20 mouse cellular contexts compared by ENCODE assay signal in the genomic region with DNA sequence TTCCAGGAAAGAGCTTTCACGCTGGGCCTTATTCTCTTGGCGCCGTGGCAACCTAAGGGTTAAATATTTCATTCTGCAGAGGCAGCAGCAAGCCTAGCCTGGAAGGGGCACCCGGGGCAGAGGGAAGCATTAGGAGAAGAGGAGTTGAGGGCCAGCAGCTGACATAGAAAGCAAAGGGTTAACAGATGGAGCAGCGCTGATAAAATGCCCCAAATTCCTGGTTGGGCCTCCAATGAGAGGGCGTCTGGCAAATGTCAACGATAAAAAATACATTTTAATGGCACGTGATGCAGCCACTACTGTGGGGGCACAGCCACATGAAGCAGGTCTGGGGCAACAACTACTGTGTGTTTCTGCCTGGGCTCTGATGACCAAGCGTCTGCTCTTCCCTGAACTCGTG. TPM values are rescaled to one million over a fixed set of nuclear protein-coding genes. Genes with fewer than 3 reads are reported as not detected.
DNase-seq lines count a peak whose midpoint lies in the region; ATAC-seq and TF ChIP-seq lines count a peak whose summit lies in the region.
"Had no signal": no experiment of that assay in that cellular context is flagged by ENCODE, and none has a peak within 500 bp of the region (broad histone marks: within the 10 kb centered on the region; RNA-seq: fewer than 3 reads in every experiment).

No protein-coding gene starts in this region.

- 13% methylated on average over 10 of the region's 10 CpGs for WGBS in heart, postnatal 0 days
- 15% methylated on average over 10 of the region's 10 CpGs for WGBS in limb, embryonic 13.5 days

- no peak for TF ChIP-seq CTCF in heart, postnatal 0 days (IDR thresholded peaks at IDR 0.05; ENCODE audit: low read depth)

- no peak overlapping the region for H3K9ac ChIP-seq in heart, postnatal 0 days (replicated peaks; ENCODE audit: low read depth, low read length)
- peak overlapping the region; percentile 46; the same call in 1 of the 2 replicates for H3K9ac ChIP-seq in limb, embryonic 13.5 days

- TF ChIP-seq EP300 in heart, postnatal 0 days (IDR thresholded peaks at IDR 0.05; ENCODE audit: low read depth): no peak

- peaks cover 4% of the 10 kb centered on the region; the same call in 1 of the 2 replicates for H3K27me3 ChIP-seq in heart, postnatal 0 days (ENCODE audit: control insufficient read depth, insufficient read depth, low read length)
- H3K27me3 ChIP-seq in limb, embryonic 13.5 days: no peaks in the 10 kb centered on the region

- H3K27ac ChIP-seq in heart, postnatal 0 days (ENCODE audit: low read depth): no peak overlapping the region
- peak overlapping the region; percentile 49; the same call in 1 of the 2 replicates for H3K27ac ChIP-seq in limb, embryonic 13.5 days

- H3K4me3 ChIP-seq in heart, postnatal 0 days (ENCODE audit: low read depth, low read length): no peak overlapping the region
- H3K4me3 ChIP-seq in limb, embryonic 13.5 days: no peak overlapping the region
- H3K4me3 ChIP-seq: myocyte had no signal

- no peak overlapping the region for H3K4me2 ChIP-seq in heart, postnatal 0 days (ENCODE audit: low read depth, low read length)
- H3K4me2 ChIP-seq in limb, embryonic 13.5 days (replicated peaks): peak overlapping the region; percentile 35

- DNase-seq in heart, postnatal 0 days (ENCODE audit: low spot score): no peak
- no peak for DNase-seq in heart, postnatal 25 days (ENCODE audit: low spot score)
- peak; percentile 12 for DNase-seq in MN1 (ENCODE audit: low spot score)
- peak; percentile 59 for DNase-seq in embryo, embryonic 11 days
- DNase-seq in spleen, adult 12 weeks (ENCODE audit: low spot score): no peak
- DNase-seq: cerebellum, adult 11-12 months; heart, adult 18-20 months; right cerebral cortex, postnatal 25 days; thymus, adult 2 months had no signal

- no peaks in the 10 kb centered on the region for H3K36me3 ChIP-seq in heart, postnatal 0 days (replicated peaks; ENCODE audit: control insufficient read depth, insufficient read depth, low read length)
- peaks cover 97% of the 10 kb centered on the region for H3K36me3 ChIP-seq in limb, embryonic 13.5 days

- intact Hi-C loops in heart, postnatal 25 days (cut with DNase I): no loop called here

- H3K4me1 ChIP-seq in heart, postnatal 0 days (ENCODE audit: control insufficient read depth, insufficient read depth): peaks cover 7% of the 10 kb centered on the region; the same call in 1 of the 2 replicates
- peaks cover 70% of the 10 kb centered on the region for H3K4me1 ChIP-seq in limb, embryonic 13.5 days

- ATAC-seq in heart, postnatal 0 days (ENCODE audit: insufficient read depth, low read depth): peak; percentile 27; the same call in 1 of the 2 replicates
- ATAC-seq in limb, embryonic 13.5 days (ENCODE audit: low FRiP score, low read depth): 0 out of 2 replicates have a peak, but pooled peaks have one; percentile 38
- no peak for ATAC-seq in monocyte, adult 5-6 weeks (replicated peaks; ENCODE audit: insufficient number of reproducible peaks, low FRiP score, low TSS enrichment, poor library complexity, severe bottlenecking)
- ATAC-seq: activated CD4-positive, CD25-positive, alpha-beta regulatory T cell, adult 4 months; CD4-positive, CD25-positive, alpha-beta regulatory T cell, adult 4 months had no signal

- H3K9me3 ChIP-seq in heart, postnatal 0 days (replicated peaks; ENCODE audit: control insufficient read depth, low read length): no peaks in the 10 kb centered on the region
- no peaks in the 10 kb centered on the region for H3K9me3 ChIP-seq in limb, embryonic 13.5 days

RNA-seq across cellular contexts. Expression of a gene that starts 23.9 kb away (rescaled TPM):
- not detected in 2 replicates for total RNA-seq in heart, postnatal 0 days (2014; rRNA removed; ENCODE audit: low replicate concordance)
- polyA plus RNA-seq in heart, postnatal 0 days (2015; fragmentation: Nextera tagmentation; extraction: Ambion mirVana): 0.05 and 0.07 TPM in 2 replicates
- total RNA-seq in heart, postnatal 25 days (2021): under 1 TPM in 1 of 2 experiments, not detected in 1; 0.08 TPM
- polyA plus RNA-seq in limb, embryonic 13.5 days (2015; fragmentation: Nextera tagmentation; extraction: Ambion mirVana): 25.1 and 29.3 TPM in 2 replicates
- not detected in 3 replicates for total RNA-seq in monocyte, adult 5-6 weeks (2017)
- total RNA-seq: common myeloid progenitor, adult 5-6 weeks; megakaryocyte-erythroid progenitor cell, adult 5-6 weeks had no signal
- polyA plus RNA-seq: activated CD4-positive, CD25-positive, alpha-beta regulatory T cell, adult 4 months; CD4-positive, CD25-positive, alpha-beta regulatory T cell, adult 4 months; liver, embryonic 16.5 days had no signal

RNA-seq across cellular contexts. Expression of a gene that starts 60.0 kb away (rescaled TPM):
- total RNA-seq in heart, postnatal 0 days (2014; rRNA removed; ENCODE audit: low replicate concordance): not detected in 2 replicates
- not detected in 2 replicates for polyA plus RNA-seq in heart, postnatal 0 days (2015; fragmentation: Nextera tagmentation; extraction: Ambion mirVana)
- total RNA-seq in heart, postnatal 25 days (2021): not detected
- polyA plus RNA-seq in limb, embryonic 13.5 days (2015; fragmentation: Nextera tagmentation; extraction: Ambion mirVana): 0.28 TPM in 1 of 2 replicates, not detected in the other
- not detected in 3 replicates for total RNA-seq in monocyte, adult 5-6 weeks (2017)
- total RNA-seq: common myeloid progenitor, adult 5-6 weeks; gastrocnemius, adult 18-20 months; heart, adult 18-20 months; left cerebral cortex, postnatal 36 days; megakaryocyte-erythroid progenitor cell, adult 5-6 weeks had no signal
- polyA plus RNA-seq: kidney, embryonic 16.5 days; liver, embryonic 16.5 days; myocyte; thymus, adult 2 months had no signal

Comparison
In these comparisons a context has a peak if more than half of its experiments do, and no peak if none do; other contexts are left out.
1. DNase-seq: peak in MN1 (single experiment) and embryo, embryonic 11 days (single experiment); none in heart, postnatal 0 days (single experiment), heart, postnatal 25 days (single experiment) and spleen, adult 12 weeks (single experiment).